Mouse (Mus musculus): ENCODE results near the gene Acly. TPM values are rescaled to one million over a fixed set of nuclear protein-coding genes. Genes with fewer than 3 reads are reported as not detected.

The Acly gene
- polyA plus RNA-seq, 1 experiment: 57.4 TPM

GRCm38 (mm10) chr11:100524987-100525630, 2.7 kb downstream of the Acly start:
- whole genome bisulfite sequencing: 61% methylated on average over 11 of the region's 11 CpGs
- no peak overlapping the region for H3K27ac ChIP-seq (ENCODE audit: insufficient read depth, low read length)
- peaks cover 21% of the 10 kb centered on the region for H3K36me3 ChIP-seq (ENCODE audit: control insufficient read depth, insufficient read depth, low read length)
- H3K4me1 ChIP-seq (ENCODE audit: control insufficient read depth, insufficient read depth, insufficient read length): peaks cover 3% of the 10 kb centered on the region; the same call in 1 of the 2 replicates
- H3K27me3 ChIP-seq (ENCODE audit: control insufficient read depth, insufficient read depth, low read length): no peaks in the 10 kb centered on the region
- no peak for DNase-seq (ENCODE audit: low read depth in 1 of 2, low spot score in 2 of 2)
- H3K4me3 ChIP-seq (ENCODE audit: extremely low read depth, insufficient read depth, insufficient read length): no peak overlapping the region
- TF ChIP-seq CTCF (IDR thresholded peaks at IDR 0.05; ENCODE audit: extremely low read depth, insufficient read depth, insufficient read length, insufficient replicate concordance) (no peak), POLR2A (IDR thresholded peaks at IDR 0.05; ENCODE audit: low read depth, low read length) (no peak)

- Histone ChIP-seq H3K27ac (ENCODE audit: insufficient read depth, low read length) (no peak overlapping the region), H3K36me3 (ENCODE audit: control insufficient read depth, insufficient read depth, low read length) (peaks cover 21% of the 10 kb centered on the region), H3K4me1 (ENCODE audit: control insufficient read depth, insufficient read depth, insufficient read length) (peaks cover 3% of the 10 kb centered on the region; the same call in 1 of the 2 replicates), H3K4me3 (ENCODE audit: extremely low read depth, insufficient read depth, insufficient read length) (no peak overlapping the region), H3K27me3 (ENCODE audit: control insufficient read depth, insufficient read depth, low read length) (no peaks in the 10 kb centered on the region)
- TF ChIP-seq CTCF (IDR thresholded peaks at IDR 0.05; ENCODE audit: extremely low read depth, insufficient read depth, insufficient read length, insufficient replicate concordance): no peak
- no peak for TF ChIP-seq POLR2A (IDR thresholded peaks at IDR 0.05; ENCODE audit: low read depth, low read length)
- WGBS: 92% methylated on average over 5 of the region's 5 CpGs
- DNase-seq (ENCODE audit: low read depth in 1 of 2, low spot score in 2 of 2): no peak
Observed at GRCm38 (mm10) chr11:100524358-100524757, 3.4 kb downstream of the Acly start.

DNA sequence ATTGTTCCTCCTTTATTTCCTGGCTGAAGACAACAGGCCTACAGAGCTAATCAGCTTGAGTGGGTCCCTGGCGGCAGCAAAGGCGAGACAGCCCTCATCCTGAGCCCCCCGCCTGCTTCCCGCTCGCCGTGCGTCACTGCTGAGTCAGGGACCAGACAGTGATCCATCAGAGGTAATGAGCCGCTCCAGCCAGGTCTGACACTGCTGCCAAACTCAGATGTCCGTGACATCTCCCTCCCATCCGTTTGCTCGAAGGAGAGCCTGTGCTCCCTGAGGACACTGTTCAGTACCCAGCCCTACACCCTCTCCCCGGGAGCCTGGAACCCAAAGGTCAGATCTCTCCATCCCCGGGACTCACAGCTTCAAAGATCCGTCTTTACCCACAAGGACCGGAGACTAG, 7.0 kb downstream of the Acly start:
- DNase-seq (ENCODE audit: low read depth in 1 of 2, low spot score in 2 of 2): no peak
- H3K4me3 ChIP-seq (ENCODE audit: extremely low read depth, insufficient read depth, insufficient read length): no peak overlapping the region
- H3K27ac ChIP-seq (ENCODE audit: insufficient read depth, low read length): no peak overlapping the region
- H3K27me3 ChIP-seq (ENCODE audit: control insufficient read depth, insufficient read depth, low read length): no peaks in the 10 kb centered on the region
- WGBS: 91% methylated on average over 15 of the region's 15 CpGs
- peaks cover 40% of the 10 kb centered on the region for H3K36me3 ChIP-seq (ENCODE audit: control insufficient read depth, insufficient read depth, low read length)
- no peaks in the 10 kb centered on the region for H3K4me1 ChIP-seq (ENCODE audit: control insufficient read depth, insufficient read depth, insufficient read length)
- TF ChIP-seq POLR2A (IDR thresholded peaks at IDR 0.05; ENCODE audit: low read depth, low read length): no peak
- TF ChIP-seq CTCF (IDR thresholded peaks at IDR 0.05; ENCODE audit: extremely low read depth, insufficient read depth, insufficient read length, insufficient replicate concordance): no peak

- DNase-seq (ENCODE audit: low read depth in 1 of 2, low spot score in 2 of 2): no peak
- Histone ChIP-seq H3K27me3 (ENCODE audit: control insufficient read depth, insufficient read depth, low read length) (no peaks in the 10 kb centered on the region), H3K4me3 (ENCODE audit: extremely low read depth, insufficient read depth, insufficient read length) (no peak overlapping the region), H3K4me1 (ENCODE audit: control insufficient read depth, insufficient read depth, insufficient read length) (no peaks in the 10 kb centered on the region), H3K36me3 (ENCODE audit: control insufficient read depth, insufficient read depth, low read length) (peaks cover 52% of the 10 kb centered on the region), H3K27ac (ENCODE audit: insufficient read depth, low read length) (no peak overlapping the region)
- TF ChIP-seq POLR2A (IDR thresholded peaks at IDR 0.05; ENCODE audit: low read depth, low read length) (no peak), CTCF (IDR thresholded peaks at IDR 0.05; ENCODE audit: extremely low read depth, insufficient read depth, insufficient read length, insufficient replicate concordance) (no peak)
- 92% methylated on average over 7 of the region's 7 CpGs for WGBS
Observed at GRCm38 (mm10) chr11:100519188-100519587, 8.6 kb downstream of the Acly start.

DNA sequence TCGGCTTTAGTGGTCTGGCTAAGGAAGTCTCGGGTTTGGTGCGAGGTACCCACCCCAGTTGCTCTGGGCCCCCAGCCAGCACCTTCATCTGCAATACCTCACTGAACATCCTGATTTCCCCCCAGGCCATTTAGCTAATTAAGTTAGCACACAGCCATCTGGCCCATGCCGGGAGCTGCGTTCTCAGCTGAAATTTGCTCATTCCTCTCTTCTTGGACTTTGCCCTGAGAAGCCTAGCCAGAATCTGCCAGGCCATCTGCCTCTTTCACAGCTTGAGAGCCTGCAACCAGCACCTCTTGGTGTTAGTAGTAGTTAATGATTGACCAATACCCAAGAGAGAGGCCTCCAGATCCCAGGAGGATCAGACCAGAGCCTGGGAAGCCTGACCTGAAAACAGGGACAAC, 9.6 kb downstream of the Acly start:
- peaks cover 56% of the 10 kb centered on the region for H3K36me3 ChIP-seq (ENCODE audit: control insufficient read depth, insufficient read depth, low read length)
- WGBS: 97% methylated on average over 5 of the region's 5 CpGs
- TF ChIP-seq POLR2A (IDR thresholded peaks at IDR 0.05; ENCODE audit: low read depth, low read length): no peak
- no peak for TF ChIP-seq CTCF (IDR thresholded peaks at IDR 0.05; ENCODE audit: extremely low read depth, insufficient read depth, insufficient read length, insufficient replicate concordance)
- DNase-seq (ENCODE audit: low read depth in 1 of 2, low spot score in 2 of 2): no peak
- no peaks in the 10 kb centered on the region for H3K27me3 ChIP-seq (ENCODE audit: control insufficient read depth, insufficient read depth, low read length)
- no peak overlapping the region for H3K4me3 ChIP-seq (ENCODE audit: extremely low read depth, insufficient read depth, insufficient read length)
- H3K27ac ChIP-seq (ENCODE audit: insufficient read depth, low read length): no peak overlapping the region
- H3K4me1 ChIP-seq (ENCODE audit: control insufficient read depth, insufficient read depth, insufficient read length): no peaks in the 10 kb centered on the region

GRCm38 (mm10) chr11:100516291-100516690, 11.5 kb downstream of the Acly start:
- TF ChIP-seq POLR2A (IDR thresholded peaks at IDR 0.05; ENCODE audit: low read depth, low read length): no peak
- TF ChIP-seq CTCF (IDR thresholded peaks at IDR 0.05; ENCODE audit: extremely low read depth, insufficient read depth, insufficient read length, insufficient replicate concordance): no peak
- peaks cover 58% of the 10 kb centered on the region for H3K36me3 ChIP-seq (ENCODE audit: control insufficient read depth, insufficient read depth, low read length)
- H3K27ac ChIP-seq (ENCODE audit: insufficient read depth, low read length): no peak overlapping the region
- H3K4me3 ChIP-seq (ENCODE audit: extremely low read depth, insufficient read depth, insufficient read length): no peak overlapping the region
- DNase-seq (ENCODE audit: low read depth in 1 of 2, low spot score in 2 of 2): no peak
- WGBS: 82% methylated on average over 9 of the region's 9 CpGs
- H3K27me3 ChIP-seq (ENCODE audit: control insufficient read depth, insufficient read depth, low read length): no peaks in the 10 kb centered on the region
- no peaks in the 10 kb centered on the region for H3K4me1 ChIP-seq (ENCODE audit: control insufficient read depth, insufficient read depth, insufficient read length)

DNA sequence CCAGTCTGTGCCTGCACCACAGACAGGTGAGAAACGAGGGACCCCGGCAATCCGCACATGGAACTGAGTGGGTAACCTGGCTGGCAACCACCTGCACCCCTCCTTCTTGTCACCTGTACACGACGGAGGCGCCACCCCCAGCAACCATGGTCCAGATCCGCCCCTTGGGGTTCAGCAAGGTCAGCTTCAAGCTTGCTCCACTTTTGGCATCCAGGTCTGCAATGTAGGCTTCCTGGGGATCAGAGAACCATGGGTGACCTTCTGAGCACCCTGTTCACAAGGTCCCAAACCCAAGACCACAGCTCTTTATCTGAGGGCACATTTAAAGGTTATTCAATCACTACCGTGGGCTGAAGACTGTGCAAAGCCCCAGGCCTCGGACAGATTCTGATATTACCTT, 12.0 kb downstream of the Acly start:
- H3K36me3 ChIP-seq (ENCODE audit: control insufficient read depth, insufficient read depth, low read length): peaks cover 58% of the 10 kb centered on the region
- TF ChIP-seq POLR2A (IDR thresholded peaks at IDR 0.05; ENCODE audit: low read depth, low read length) (no peak), CTCF (IDR thresholded peaks at IDR 0.05; ENCODE audit: extremely low read depth, insufficient read depth, insufficient read length, insufficient replicate concordance) (no peak)
- 88% methylated on average over 9 of the region's 9 CpGs for WGBS

More for the DNA sequence above, 12.0 kb downstream of the Acly start:
- no peak for DNase-seq (ENCODE audit: low read depth in 1 of 2, low spot score in 2 of 2)
- no peak overlapping the region for H3K4me3 ChIP-seq (ENCODE audit: extremely low read depth, insufficient read depth, insufficient read length)
- H3K4me1 ChIP-seq (ENCODE audit: control insufficient read depth, insufficient read depth, insufficient read length): no peaks in the 10 kb centered on the region
- no peaks in the 10 kb centered on the region for H3K27me3 ChIP-seq (ENCODE audit: control insufficient read depth, insufficient read depth, low read length)
- no peak overlapping the region for H3K27ac ChIP-seq (ENCODE audit: insufficient read depth, low read length)
